In the genomic region with DNA sequence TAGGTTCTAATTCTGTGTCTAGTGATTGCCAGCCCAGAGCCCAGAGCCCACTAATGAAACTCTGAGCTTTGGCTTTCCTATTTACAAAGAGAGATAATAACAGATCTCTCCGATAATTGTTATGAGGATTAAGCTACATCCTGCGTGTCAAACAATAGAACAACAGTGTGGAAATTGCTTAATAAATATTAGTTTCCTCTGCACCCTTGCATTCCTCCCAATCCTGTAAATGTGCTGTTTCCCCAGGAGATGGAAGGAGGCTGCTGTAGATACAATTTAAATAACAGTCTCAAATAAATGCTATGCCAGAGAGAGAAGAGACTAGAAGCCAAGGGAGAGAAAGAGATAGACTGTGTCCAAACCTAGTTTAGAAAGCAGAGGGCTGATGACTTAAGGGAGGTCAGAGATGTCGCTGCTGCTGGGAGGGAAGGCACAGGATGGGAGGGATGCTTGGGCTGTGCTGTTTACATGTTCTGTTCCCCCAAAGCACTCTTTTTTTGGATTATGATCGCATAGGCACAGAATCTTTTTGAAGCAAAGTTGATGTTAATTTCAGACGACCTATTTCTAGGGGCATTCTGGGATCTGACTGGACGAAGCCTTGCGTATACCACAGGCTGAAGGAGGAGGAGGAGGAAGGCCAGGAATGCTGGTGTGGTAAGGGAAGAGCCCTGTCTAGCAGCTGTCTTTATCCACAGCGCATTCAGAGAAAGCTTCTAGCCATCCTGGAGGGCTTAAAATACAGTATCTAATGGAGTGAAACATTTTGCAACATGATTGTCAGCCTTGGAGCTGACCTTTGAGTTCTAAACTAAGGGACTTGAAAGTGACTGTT, we compare ENCODE assay signal across 16 mouse cellular contexts.
"Had no signal": no experiment of that assay in that cellular context is flagged by ENCODE, and none has a peak within 500 bp of the region (broad histone marks: within the 10 kb centered on the region; RNA-seq: fewer than 3 reads in every experiment).

No protein-coding gene starts in this region.

- H3K4me3 ChIP-seq: kidney, embryonic 15.5 days; limb, embryonic 12.5 days; liver, embryonic 13.5 days; midbrain, embryonic 10.5 days; neural tube, embryonic 13.5 days had no signal

- H3K36me3 ChIP-seq: kidney, embryonic 15.5 days; limb, embryonic 12.5 days; liver, embryonic 13.5 days; midbrain, embryonic 10.5 days; neural tube, embryonic 13.5 days had no signal

- H3K4me2 ChIP-seq: kidney, embryonic 15.5 days; limb, embryonic 12.5 days; liver, embryonic 13.5 days; neural tube, embryonic 13.5 days had no signal

- H3K9me3 ChIP-seq: kidney, embryonic 15.5 days; limb, embryonic 12.5 days; liver, embryonic 13.5 days; midbrain, embryonic 10.5 days; neural tube, embryonic 13.5 days had no signal

- H3K27me3 ChIP-seq: kidney, embryonic 15.5 days; limb, embryonic 12.5 days; liver, embryonic 13.5 days; neural tube, embryonic 13.5 days had no signal

- ATAC-seq: hindbrain, embryonic 16.5 days; intestine, embryonic 16.5 days; liver, postnatal 0 days had no signal

- DNase-seq: kidney, adult 2 months; kidney, postnatal 14 days; layer of hippocampus, adult 9-11 months; liver; liver, embryonic 13.5 days; liver, postnatal 0 days; midbrain, embryonic 14.5 days; right cerebral cortex, postnatal 14 days; thymus, adult 18-20 months; thymus, postnatal 25 days had no signal

- H3K9ac ChIP-seq: kidney, embryonic 15.5 days; limb, embryonic 12.5 days; liver, embryonic 13.5 days; liver, postnatal 0 days; neural tube, embryonic 13.5 days had no signal

- H3K27ac ChIP-seq: kidney, embryonic 15.5 days; limb, embryonic 12.5 days; liver, embryonic 13.5 days; midbrain, embryonic 10.5 days; neural tube, embryonic 13.5 days had no signal

- H3K4me1 ChIP-seq: liver, embryonic 13.5 days; midbrain, embryonic 10.5 days; neural tube, embryonic 13.5 days had no signal
